Mouse (Mus musculus): ENCODE data around the gene Dtd1. TPM values are rescaled to one million over a fixed set of nuclear protein-coding genes. Genes with fewer than 3 reads are reported as not detected.

The Dtd1 gene
- total and polyA plus RNA-seq, 3 experiments, result 5.7 to 19.5 (median 14.5) TPM

GRCm38 (mm10) chr2:144715211-144715768 lies 115.6 kb downstream of the Dtd1 start:
- DNase-seq, result no peak

DNA sequence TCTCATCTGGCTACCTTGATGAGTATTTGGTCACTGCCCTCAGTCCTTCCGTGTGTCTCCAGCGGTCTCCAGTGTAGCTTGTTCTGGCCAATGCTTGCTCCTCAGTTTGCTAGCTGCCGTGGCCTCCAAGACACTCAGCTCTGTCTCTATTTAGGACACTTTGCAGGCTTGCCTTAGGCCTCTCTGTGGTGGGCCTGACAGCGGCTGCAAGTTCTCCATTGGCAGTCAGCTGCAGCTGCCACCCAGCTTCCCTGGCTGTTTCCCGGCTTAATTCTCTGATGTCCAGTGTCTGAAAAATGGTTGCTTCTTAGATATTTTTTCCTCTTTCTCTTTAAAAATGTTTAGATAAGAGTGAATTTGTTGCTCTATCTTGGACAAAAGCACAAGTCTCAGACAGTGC lies 116.6 kb downstream of the Dtd1 start:
- no peak for DNase-seq

DNA sequence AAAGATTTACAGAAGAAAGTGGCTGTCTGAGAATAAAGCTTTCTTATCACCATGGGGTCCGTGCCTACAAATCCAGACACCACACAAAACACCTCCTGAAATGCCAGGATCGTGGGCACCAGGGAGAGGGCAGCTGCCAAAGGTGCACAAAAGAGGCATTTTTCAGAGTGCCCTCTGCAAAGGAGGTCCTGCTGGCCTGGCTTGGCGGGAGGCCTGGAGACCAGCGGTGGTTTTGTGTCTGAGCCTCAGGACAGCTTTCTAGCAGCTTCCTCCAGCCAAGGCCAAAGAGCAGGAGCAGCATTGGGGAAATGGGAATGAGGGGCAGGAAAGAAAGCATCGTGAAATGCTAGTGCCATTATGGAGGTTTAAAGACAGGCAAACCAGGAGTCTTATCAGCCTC lies 118.6 kb downstream of the Dtd1 start:
- DNase-seq, result no peak

DNA sequence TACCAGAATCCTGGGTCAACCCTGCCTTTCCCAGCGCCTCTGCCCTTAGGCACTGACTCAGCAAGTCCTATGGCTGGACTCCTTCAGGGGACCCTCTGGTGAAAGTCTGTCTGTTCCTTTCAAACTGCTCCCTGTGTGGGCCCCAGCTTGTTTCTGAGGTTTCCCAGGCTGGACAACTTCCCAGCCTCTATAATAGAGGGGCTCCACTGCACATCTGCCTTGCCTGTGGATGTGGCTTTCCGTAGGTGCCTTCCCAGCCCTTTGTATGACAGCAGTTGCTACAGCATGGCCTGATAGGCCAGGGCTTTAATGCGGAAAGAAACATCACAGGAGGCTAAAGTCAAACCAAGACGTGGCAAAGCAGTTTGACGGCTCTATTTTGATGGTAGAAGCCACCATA lies 119.6 kb downstream of the Dtd1 start:
- DNase-seq, result no peak

DNA sequence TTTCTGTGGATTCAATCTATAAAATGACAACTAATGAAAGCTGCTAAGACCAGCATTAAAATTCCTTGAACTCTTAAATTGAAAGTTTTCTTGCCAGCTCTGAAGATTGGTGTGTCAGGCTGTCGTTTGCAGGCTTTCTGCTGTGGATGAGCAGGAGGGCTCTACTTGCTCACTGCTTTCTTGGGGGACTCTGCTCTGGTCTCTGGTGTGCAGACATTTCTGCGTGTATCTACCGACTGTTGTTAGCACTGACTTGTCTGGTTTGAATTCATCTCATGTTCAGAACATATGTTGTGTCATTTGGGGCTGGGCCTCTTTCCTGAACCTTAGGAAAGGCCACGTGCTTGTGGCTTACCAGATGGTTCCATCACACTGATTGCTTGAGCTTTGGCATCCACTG lies 120.0 kb downstream of the Dtd1 start:
- DNase-seq, result no peak

- DNase-seq, result no peak
Observed at GRCm38 (mm10) chr2:144720407-144720959, 120.8 kb downstream of the Dtd1 start.

GRCm38 (mm10) chr2:144724679-144725078 lies 125.0 kb downstream of the Dtd1 start:
- DNase-seq, result no peak

DNA sequence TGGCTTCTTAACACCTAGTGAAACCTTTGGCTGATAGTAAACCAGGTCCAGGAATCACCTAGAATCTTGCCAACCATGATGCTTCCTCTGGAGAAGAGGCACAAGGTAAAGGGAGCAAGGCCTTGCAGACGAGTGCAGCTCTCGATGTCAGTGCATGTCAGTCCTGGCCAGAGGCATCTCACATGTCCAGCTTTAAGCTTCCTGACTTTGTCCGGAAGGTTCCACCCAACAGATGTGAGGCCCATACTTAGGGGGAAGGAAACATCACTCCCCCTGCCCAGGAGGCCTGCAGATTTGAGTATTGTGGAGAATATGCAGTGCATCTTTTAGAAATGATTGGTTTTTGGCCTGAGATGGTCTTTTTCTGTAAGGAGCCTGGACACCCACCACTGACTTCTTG lies 127.4 kb downstream of the Dtd1 start:
- no peak for DNase-seq

DNA sequence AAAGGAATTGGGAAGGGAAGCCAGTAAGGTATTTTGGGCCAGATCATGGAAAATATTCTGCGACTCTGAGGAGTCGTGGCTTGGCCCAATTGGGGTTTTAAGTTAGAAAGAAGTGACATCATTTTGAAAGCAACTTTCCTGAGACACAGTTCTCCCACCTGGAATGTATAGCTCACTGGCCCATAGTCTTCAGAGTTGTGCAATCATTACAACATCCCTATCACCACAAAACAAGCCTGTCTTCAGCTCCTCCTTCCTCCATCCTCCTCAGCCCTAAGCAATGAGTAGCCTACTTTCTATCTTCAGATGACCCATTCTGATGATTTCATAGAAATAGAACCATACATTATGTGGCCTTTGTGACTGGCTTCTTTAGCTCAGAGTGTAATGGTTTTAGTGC lies 130.1 kb downstream of the Dtd1 start:
- DNase-seq, result no peak

DNA sequence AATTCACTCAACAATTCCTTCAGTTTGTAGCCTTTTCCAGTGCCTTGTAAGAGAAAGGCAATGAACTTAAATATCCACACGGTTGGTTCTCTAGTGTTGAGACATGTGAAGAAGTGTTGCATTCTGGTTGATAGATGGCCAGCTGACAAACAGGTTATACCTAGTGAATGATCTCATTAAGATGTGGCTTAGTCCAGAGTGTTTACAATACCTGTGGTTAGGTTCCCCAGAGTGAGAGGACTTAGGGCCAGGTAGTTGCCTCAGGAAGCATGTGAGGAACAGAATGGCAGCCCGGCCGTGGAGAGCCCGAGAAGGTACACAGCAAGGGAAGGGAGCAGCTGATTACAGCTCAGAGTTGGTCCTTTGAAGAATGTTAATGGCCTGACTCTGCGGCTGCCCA lies 138.5 kb downstream of the Dtd1 start:
- DNase-seq, result no peak

DNA sequence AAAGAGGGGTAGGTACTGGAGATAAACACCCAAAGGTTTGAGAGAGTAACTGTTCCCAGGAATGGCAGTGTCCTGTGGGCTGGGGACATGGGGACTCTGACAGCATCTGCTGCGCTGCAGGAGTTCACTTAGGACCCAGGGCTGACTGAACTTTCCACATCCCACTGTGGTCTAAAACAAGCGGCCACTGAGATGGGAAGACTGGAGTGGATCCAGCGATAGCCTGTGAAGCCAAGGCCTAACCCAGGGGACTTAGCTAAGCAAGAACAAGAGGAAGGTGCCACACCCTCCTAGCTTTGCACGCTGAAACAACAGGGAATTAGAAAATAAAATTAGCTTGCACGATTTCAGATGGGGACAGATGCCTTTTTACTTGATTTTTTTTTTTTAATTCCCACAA lies 138.9 kb downstream of the Dtd1 start:
- no peak for DNase-seq

GRCm38 (mm10) chr2:144740577-144740997 lies 140.9 kb downstream of the Dtd1 start:
- no peak for DNase-seq

DNA sequence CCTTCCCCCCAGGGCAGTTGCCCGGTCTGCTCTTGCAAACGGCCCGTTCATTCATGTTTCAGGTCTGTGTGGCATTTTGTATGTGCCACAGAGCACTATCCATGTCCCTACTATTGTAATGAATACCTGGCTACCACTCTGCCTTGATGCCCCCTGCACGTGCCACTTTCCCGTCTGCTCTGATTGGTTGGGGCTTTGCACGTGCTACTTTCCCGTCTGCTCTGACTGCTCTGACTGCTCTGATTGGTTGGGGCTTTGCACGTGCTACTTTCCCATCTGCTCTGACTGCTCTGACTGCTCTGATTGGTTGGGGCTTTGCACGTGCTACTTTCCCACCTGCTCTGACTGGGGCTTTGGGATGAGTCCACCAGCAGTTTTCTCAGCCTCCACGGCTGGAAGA lies 142.3 kb downstream of the Dtd1 start:
- DNase-seq, result no peak

DNA sequence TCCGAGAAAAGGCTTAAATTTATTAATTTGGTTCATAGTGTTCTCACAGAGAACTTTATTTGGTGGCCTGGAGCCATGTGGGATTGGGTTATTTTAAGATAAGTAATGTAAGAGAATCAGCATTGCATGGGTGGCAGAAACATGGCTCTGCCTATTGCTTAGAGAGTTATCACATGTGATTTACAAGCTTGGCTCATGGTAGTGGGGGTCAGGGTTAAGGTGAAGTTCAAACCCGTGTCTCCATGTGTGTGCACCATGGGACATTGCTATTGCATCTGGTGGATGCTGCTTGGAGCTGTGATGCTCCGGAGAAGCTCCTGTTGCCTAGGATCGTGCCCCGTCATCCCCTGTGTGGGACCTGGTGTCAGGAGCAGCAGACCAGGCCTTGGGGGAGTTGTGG lies 143.6 kb downstream of the Dtd1 start:
- DNase-seq, result no peak

DNA sequence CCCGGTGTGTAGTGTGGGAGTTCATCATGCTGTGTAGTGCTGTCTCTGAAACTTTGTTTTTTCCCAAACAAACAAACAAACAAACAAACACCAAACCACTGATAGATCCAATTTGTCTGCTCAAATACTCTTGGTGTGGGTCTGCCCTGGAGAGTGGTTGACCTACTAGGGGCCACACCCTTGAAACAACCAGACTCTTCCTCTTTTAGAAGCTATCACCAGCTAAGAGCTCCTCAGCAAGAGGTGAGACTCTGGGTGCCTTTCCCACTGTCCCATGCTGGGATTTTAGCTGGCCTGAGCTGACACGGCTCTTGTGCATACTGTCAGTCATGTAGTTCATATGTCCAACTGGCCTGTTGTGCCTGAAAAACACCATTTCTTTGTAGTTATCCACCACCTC lies 145.6 kb downstream of the Dtd1 start:
- DNase-seq, result no peak

DNA sequence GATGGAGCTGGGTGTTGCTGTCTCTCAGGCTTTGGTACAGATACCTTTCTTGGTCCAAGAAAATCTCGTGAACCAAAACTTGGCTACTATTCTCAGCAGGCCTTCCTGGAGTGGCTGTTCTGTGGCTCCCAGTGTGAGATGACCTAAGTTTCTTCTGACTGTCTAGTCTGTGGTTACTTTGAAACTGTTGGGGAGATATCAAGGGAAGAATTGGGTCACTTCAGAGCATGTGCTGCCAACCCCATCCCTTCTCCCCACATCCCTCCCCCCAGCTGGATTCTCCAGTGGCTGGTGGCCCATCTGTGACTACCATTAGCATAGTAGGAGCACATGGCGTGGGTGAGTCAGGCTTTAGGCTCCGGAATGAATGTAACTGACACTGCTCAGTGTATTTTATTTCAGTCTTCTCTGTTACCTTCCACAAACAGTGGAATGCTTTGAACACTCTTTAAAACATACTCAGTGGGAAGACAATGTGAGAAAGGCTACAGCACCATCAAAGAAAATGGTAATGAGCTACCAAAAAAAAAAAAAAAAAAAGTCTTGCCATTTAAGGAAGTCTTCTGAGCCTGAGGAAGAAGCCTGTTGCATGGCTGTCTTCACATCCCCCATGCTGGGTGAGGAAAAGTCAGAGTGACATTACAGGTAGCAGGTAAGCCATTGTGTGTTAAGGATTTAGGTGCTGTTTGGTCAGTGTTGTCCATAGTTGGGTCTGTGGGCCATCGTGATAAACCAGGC lies 146.5 kb downstream of the Dtd1 start:
- DNase-seq, result no peak

DNA sequence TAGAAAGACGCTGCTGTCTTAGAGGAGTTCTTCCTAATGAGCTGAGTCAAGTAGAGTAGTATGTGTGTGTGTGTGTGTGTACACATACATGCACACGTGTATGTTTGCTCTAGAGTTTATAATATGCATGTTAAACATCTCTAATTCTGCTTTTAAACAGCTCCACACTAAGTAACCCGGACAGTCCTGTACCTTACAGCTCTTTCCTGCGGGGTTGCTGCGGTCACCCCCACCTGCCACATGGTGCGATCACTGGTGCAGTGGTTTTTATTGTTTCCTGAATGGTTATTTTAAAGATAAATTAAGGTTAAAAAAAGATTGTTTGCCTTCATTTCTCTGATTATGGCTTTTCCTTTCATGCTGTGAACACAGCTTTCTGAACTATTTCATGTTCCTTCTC lies 153.9 kb downstream of the Dtd1 start:
- no peak for DNase-seq

DNA sequence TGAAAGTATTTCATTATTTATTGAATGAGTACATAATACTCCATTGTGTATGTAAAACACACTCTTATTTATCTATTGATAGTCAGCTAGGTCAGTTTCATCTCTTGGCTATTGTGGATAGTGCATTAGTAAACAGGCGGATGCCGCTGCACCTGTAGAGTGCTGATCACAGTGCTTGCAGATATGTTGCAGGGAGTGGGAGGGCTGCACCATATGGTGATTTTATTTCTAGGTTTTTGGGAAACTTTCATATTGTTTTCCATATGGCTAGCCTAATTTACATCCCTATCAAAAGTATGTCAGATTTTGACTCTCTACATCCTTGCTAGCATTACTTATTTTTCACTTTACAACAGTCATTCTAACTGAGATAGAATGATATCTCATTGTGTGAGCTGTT lies 155.3 kb downstream of the Dtd1 start:
- DNase-seq, result no peak

DNA sequence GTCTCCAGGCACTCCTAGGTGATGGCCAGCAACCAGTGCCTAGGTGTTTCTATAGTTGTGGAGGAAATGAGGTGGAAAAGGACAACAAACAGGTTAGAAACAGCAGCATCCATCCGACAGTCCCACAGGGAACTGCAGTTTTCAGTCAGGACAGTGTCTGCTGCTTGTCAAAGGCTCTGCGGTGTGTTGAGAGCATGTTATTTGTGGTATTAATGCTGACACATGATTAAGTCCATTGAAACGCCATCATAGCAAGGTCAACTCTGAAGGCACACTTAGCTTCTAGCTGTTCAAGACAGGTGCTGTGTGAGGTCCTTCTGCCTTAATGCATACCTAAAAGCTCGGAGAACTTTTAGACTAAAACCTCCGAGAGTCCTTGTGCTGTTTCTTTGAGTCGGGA lies 161.0 kb downstream of the Dtd1 start:
- DNase-seq, result no peak

DNA sequence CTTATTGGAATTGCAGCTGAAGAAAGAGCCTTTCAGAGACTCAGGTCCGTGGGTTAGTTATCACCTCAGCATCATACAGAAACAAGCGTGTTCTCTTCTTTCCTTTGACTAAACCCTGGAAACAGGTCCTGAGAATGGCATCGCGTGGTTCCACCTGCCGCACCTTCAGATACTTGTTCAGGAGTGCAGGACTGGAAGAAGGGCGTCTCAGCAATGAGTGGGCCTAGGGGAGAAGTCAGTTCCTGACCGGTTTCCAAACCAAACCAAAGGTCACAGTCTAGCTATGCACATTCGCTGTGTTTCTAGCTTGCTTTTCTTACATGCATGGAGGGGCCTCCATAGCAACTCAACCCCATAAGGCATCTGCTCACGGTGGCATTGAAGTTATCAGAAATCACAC lies 164.0 kb downstream of the Dtd1 start:
- DNase-seq, result no peak

DNA sequence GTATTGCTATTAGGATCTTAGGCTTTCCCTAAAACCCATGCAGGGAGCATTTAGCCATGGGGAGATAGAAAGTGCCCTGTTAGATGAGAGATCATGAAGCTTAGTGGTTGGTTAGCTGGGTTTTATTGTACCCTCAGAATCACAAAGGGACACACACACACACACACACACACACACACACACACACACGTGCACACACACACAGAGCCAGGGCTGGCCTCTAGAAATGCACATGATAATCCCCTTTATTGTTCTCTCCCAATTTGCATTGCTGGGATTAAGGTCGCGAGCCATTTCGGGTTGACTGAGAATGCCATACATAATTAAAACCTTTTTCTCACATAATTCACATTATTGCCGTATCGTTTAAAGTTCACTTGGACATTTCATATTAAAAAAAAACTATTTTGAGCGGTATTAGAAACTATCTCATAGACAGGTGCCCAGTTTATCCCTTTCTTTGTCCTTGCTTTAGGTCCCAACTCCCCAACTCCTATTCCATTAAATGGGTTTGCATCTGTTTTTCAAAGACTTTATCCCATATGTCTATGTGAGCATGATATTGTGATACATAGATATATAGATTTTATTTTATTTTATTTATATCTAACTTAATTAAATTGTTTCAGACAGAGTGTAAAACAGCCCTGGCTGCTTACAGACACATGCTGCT lies 164.6 kb downstream of the Dtd1 start:
- no peak for DNase-seq

DNA sequence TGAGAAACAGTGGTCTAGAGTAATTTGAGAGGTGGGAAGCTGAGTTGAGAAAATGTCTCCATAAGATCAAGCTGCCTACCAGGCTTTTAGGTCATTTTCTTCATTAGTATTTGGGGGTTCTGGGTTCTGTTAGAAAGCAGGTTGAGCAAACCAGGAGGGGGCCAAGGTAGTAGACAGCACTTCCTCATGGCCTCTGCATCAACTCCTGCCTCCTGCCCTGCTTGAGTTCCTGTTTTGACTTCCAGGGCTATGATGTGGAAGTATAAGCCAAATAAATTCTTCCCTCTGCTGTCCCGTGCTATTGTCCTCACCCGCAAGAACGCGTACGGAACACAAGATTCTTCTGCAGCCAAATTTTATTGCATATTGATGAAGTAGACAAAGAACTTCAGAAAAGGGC lies 165.5 kb downstream of the Dtd1 start:
- DNase-seq, result no peak

DNA sequence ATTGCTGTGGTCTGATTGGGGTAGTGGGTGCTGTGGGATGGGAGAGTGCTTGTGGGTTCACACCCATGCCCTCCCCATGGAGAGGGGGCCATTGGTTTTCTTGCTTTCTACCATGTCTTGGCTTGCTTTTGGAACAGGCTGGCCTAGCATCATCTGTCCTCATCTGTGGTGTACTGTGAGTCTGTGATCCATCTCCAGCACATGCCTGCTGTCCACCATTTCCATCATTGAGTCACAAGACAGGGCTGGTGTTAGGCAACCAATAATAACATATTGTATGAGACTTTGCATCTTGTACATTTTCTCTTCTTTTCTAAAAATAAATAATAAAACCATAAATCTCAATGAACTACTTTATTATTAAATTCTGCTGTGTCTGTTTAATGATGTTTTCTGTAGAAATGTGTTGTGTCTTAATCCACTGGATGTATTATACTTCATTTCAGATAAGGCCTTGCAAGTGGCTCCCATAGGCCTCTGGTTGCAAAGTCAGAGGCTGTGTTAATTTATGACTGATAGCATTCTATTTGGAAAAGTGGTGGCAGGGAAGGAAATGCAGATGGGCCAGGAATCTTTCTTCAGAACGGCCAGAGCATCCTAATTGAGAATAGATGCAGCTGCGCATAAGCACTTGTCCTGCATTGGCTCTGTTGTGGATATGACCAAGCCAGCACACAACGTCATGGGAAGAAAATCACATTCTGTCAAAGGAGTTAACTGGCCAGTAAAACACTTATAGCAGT lies 168.8 kb downstream of the Dtd1 start:
- DNase-seq, result no peak

Data from adrenal gland, adult 2 months (tissue).